Mouse (Mus musculus) thymus, postnatal 10 days (tissue): ENCODE results near the gene Inpp4b.

Experiments
- DNase-seq, 2 experiments: peaks; one replicate each; pipeline ENCODE4 v3.0.0; 2021; ENCODE audit warnings: low spot score in 2 of 2

Gene Inpp4b

GRCm38 (mm10) chr8:81840512-81840911 lies 498.2 kb downstream of the Inpp4b start:
- DNase-seq: no peak

- no peak for DNase-seq
These were observed 502.0 kb downstream of the Inpp4b start for GRCm38 (mm10) chr8:81844104-81844982.

- no peak for DNase-seq
These were observed 505.6 kb downstream of the Inpp4b start for GRCm38 (mm10) chr8:81847929-81848328.

- DNase-seq: no peak
These were observed 507.6 kb downstream of the Inpp4b start for GRCm38 (mm10) chr8:81849976-81850375.

- DNase-seq: no peak
These were observed 510.8 kb downstream of the Inpp4b start for GRCm38 (mm10) chr8:81853184-81853583.

- no peak for DNase-seq
These were observed 512.2 kb downstream of the Inpp4b start for GRCm38 (mm10) chr8:81854543-81854942.

- no peak for DNase-seq
These were observed 512.7 kb downstream of the Inpp4b start for GRCm38 (mm10) chr8:81855009-81855408.

- DNase-seq: no peak
These were observed 513.8 kb downstream of the Inpp4b start for GRCm38 (mm10) chr8:81856120-81856519.

- DNase-seq: no peak
These were observed 514.3 kb downstream of the Inpp4b start for GRCm38 (mm10) chr8:81856608-81857007.

GRCm38 (mm10) chr8:81858393-81858792 lies 516.0 kb downstream of the Inpp4b start:
- DNase-seq: no peak

GRCm38 (mm10) chr8:81859805-81860204 lies 517.4 kb downstream of the Inpp4b start:
- DNase-seq: no peak

- no peak for DNase-seq
These were observed 519.0 kb downstream of the Inpp4b start for GRCm38 (mm10) chr8:81861311-81861710.

- DNase-seq: no peak
These were observed 520.4 kb downstream of the Inpp4b start for GRCm38 (mm10) chr8:81862738-81863137.

GRCm38 (mm10) chr8:81864318-81864717 lies 522.0 kb downstream of the Inpp4b start:
- DNase-seq: no peak

GRCm38 (mm10) chr8:81865664-81866063 lies 523.3 kb downstream of the Inpp4b start:
- DNase-seq: no peak

GRCm38 (mm10) chr8:81867020-81867419 lies 524.7 kb downstream of the Inpp4b start:
- no peak for DNase-seq

- DNase-seq: no peak
These were observed 528.1 kb downstream of the Inpp4b start for GRCm38 (mm10) chr8:81870466-81870865.

GRCm38 (mm10) chr8:81880071-81880470 lies 537.7 kb downstream of the Inpp4b start:
- no peak for DNase-seq

- DNase-seq: no peak
These were observed 541.8 kb downstream of the Inpp4b start for GRCm38 (mm10) chr8:81884195-81884594.

- no peak for DNase-seq
These were observed 546.5 kb downstream of the Inpp4b start for GRCm38 (mm10) chr8:81888843-81889242.

GRCm38 (mm10) chr8:81893292-81893691 lies 550.9 kb downstream of the Inpp4b start:
- DNase-seq: no peak

- DNase-seq: no peak
These were observed 604.5 kb downstream of the Inpp4b start for GRCm38 (mm10) chr8:81946812-81947211.

GRCm38 (mm10) chr8:81953101-81953500 lies 610.7 kb downstream of the Inpp4b start:
- DNase-seq: no peak
